Mouse (Mus musculus): Measurements from ENCODE around the gene Sv2c.

DNA sequence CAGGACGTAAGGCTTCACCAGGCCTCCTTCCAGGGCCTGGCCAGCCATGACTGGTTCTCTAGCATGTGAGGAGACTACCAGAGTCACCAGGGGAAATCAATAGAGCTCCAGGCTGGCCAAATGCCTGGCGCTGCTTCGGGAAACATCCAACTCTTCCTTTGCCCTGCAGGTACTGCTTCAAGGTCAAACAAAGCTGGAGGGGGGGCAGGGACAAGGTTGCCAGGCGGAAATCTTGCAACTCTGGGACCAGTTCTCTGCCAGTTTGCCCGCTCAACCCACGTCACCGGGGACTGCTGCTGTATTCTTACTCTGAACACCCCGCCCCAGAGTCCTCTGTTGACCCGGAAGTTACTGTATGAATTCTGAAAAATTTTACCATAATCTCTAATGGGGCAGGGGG, 222.1 kb downstream of the Sv2c start:
- TF ChIP-seq CTCF (IDR thresholded peaks at IDR 0.05), result no peak
- TF ChIP-seq EP300 (IDR thresholded peaks at IDR 0.05), result no peak

Measured in lung, postnatal 0 days (tissue).